ENCODE assay signal across 18 mouse cellular contexts in genomic region chr9:45471691-45472090, GRCm38 (mm10). TPM values are rescaled to one million over a fixed set of nuclear protein-coding genes. Genes with fewer than 3 reads are reported as not detected.
A peak's percentile ranks its signal among the peaks of the same experiment; 100 is the strongest.
DNase-seq lines count a peak whose midpoint lies in the region; ATAC-seq lines count a peak whose summit lies in the region.
"Had no signal": no experiment of that assay in that cellular context is flagged by ENCODE, and none has a peak within 500 bp of the region (broad histone marks: within the 10 kb centered on the region; RNA-seq: fewer than 3 reads in every experiment).

No protein-coding gene starts in this region.

- H3K36me3 ChIP-seq in hindbrain, embryonic 11.5 days (ENCODE audit: control insufficient read depth, insufficient read depth, low read length), result no peaks in the 10 kb centered on the region
- H3K36me3 ChIP-seq in hindbrain, embryonic 14.5 days (replicated peaks; ENCODE audit: control insufficient read depth, insufficient read depth), result no peaks in the 10 kb centered on the region
- H3K36me3 ChIP-seq in forebrain, embryonic 13.5 days (ENCODE audit: poor library complexity, severe bottlenecking), result no peaks in the 10 kb centered on the region
- no peaks in the 10 kb centered on the region for H3K36me3 ChIP-seq in midbrain, embryonic 15.5 days (replicated peaks)
- H3K36me3 ChIP-seq: heart, embryonic 13.5 days; limb, embryonic 10.5 days; liver, embryonic 13.5 days had no signal

- H3K4me2 ChIP-seq in hindbrain, embryonic 11.5 days (replicated peaks; ENCODE audit: low read depth, low read length), result no peak overlapping the region
- H3K4me2 ChIP-seq in hindbrain, embryonic 14.5 days (replicated peaks), result no peak overlapping the region
- H3K4me2 ChIP-seq in forebrain, embryonic 13.5 days, result no peak overlapping the region; the same call in 1 of the 2 replicates
- no peak overlapping the region for H3K4me2 ChIP-seq in midbrain, embryonic 15.5 days
- H3K4me2 ChIP-seq: heart, embryonic 13.5 days; liver, embryonic 13.5 days had no signal

- no peak overlapping the region for H3K4me3 ChIP-seq in hindbrain, embryonic 11.5 days (ENCODE audit: low read depth, low read length)
- H3K4me3 ChIP-seq in hindbrain, embryonic 14.5 days (replicated peaks; ENCODE audit: low read length), result no peak overlapping the region
- H3K4me3 ChIP-seq in forebrain, embryonic 13.5 days, result no peak overlapping the region
- no peak overlapping the region for H3K4me3 ChIP-seq in midbrain, embryonic 15.5 days
- H3K4me3 ChIP-seq: heart, embryonic 13.5 days; limb, embryonic 10.5 days; liver, embryonic 13.5 days had no signal

- no peaks in the 10 kb centered on the region for H3K4me1 ChIP-seq in hindbrain, embryonic 11.5 days (replicated peaks; ENCODE audit: control insufficient read depth, insufficient read depth, low read length)
- H3K4me1 ChIP-seq in hindbrain, embryonic 14.5 days (replicated peaks; ENCODE audit: control insufficient read depth, insufficient read depth, low read length), result peaks cover 21% of the 10 kb centered on the region
- H3K4me1 ChIP-seq in forebrain, embryonic 13.5 days, result peaks cover 47% of the 10 kb centered on the region
- peaks cover 31% of the 10 kb centered on the region for H3K4me1 ChIP-seq in midbrain, embryonic 15.5 days
- H3K4me1 ChIP-seq: heart, embryonic 13.5 days; liver, embryonic 13.5 days had no signal

- H3K9ac ChIP-seq in hindbrain, embryonic 11.5 days (ENCODE audit: low read depth, low read length), result no peak overlapping the region
- H3K9ac ChIP-seq in hindbrain, embryonic 14.5 days, result no peak overlapping the region
- no peak overlapping the region for H3K9ac ChIP-seq in forebrain, embryonic 13.5 days
- H3K9ac ChIP-seq in midbrain, embryonic 15.5 days, result no peak overlapping the region
- H3K9ac ChIP-seq: heart, embryonic 13.5 days; liver, embryonic 13.5 days had no signal

- peak; percentile 9 for DNase-seq in hindbrain, embryonic 11.5 days (ENCODE audit: low spot score)
- no peak for DNase-seq in hindbrain, embryonic 14.5 days (ENCODE audit: low spot score)
- peak; percentile 21 for DNase-seq in ES-CJ7 (ENCODE audit: low read depth, low spot score)
- DNase-seq in adrenal gland, adult 8-10 months, result no peak
- DNase-seq: adrenal gland, adult 2 months; cerebellum, adult 8-10 months; heart, postnatal 4 days; liver, embryonic 13.5 days; retina, postnatal 1 day; thymus, postnatal 36 days had no signal

- WGBS in hindbrain, embryonic 11.5 days, result 37% methylated on average over 9 of the region's 9 CpGs
- 11% methylated on average over 9 of the region's 9 CpGs for WGBS in hindbrain, embryonic 14.5 days
- WGBS in forebrain, embryonic 13.5 days, result 11% methylated on average over 9 of the region's 9 CpGs
- 11% methylated on average over 9 of the region's 9 CpGs for WGBS in midbrain, embryonic 15.5 days

- H3K27me3 ChIP-seq in hindbrain, embryonic 11.5 days (ENCODE audit: control insufficient read depth, insufficient read depth, low read length), result no peaks in the 10 kb centered on the region
- H3K27me3 ChIP-seq in hindbrain, embryonic 14.5 days (ENCODE audit: control insufficient read depth, insufficient read depth, low read length), result no peaks in the 10 kb centered on the region
- H3K27me3 ChIP-seq in forebrain, embryonic 13.5 days, result no peaks in the 10 kb centered on the region
- no peaks in the 10 kb centered on the region for H3K27me3 ChIP-seq in midbrain, embryonic 15.5 days (replicated peaks)
- H3K27me3 ChIP-seq: liver, embryonic 13.5 days had no signal

- ATAC-seq in hindbrain, embryonic 11.5 days (ENCODE audit: low FRiP score), result no peak
- ATAC-seq in hindbrain, embryonic 14.5 days (ENCODE audit: low FRiP score), result no peak
- ATAC-seq in forebrain, embryonic 13.5 days, result peak; percentile 54
- ATAC-seq in midbrain, embryonic 15.5 days (replicated peaks), result peak; percentile 40; the same call in 1 of the 2 replicates
- ATAC-seq in monocyte, adult 5-6 weeks (replicated peaks; ENCODE audit: insufficient number of reproducible peaks, low FRiP score, low TSS enrichment, poor library complexity, severe bottlenecking), result no peak
- ATAC-seq: lung, postnatal 0 days had no signal

- no peak overlapping the region for H3K27ac ChIP-seq in hindbrain, embryonic 11.5 days (ENCODE audit: low read depth, low read length)
- H3K27ac ChIP-seq in hindbrain, embryonic 14.5 days, result no peak overlapping the region
- H3K27ac ChIP-seq in forebrain, embryonic 13.5 days, result peak overlapping the region; percentile 91
- peak overlapping the region; percentile 77 for H3K27ac ChIP-seq in midbrain, embryonic 15.5 days
- H3K27ac ChIP-seq: heart, embryonic 13.5 days; limb, embryonic 10.5 days; liver, embryonic 13.5 days; stomach, postnatal 0 days had no signal

- no peaks in the 10 kb centered on the region for H3K9me3 ChIP-seq in hindbrain, embryonic 11.5 days (ENCODE audit: control insufficient read depth, low read length)
- H3K9me3 ChIP-seq in hindbrain, embryonic 14.5 days (ENCODE audit: control insufficient read depth, low read length), result no peaks in the 10 kb centered on the region
- no peaks in the 10 kb centered on the region for H3K9me3 ChIP-seq in forebrain, embryonic 13.5 days (replicated peaks)
- no peaks in the 10 kb centered on the region for H3K9me3 ChIP-seq in midbrain, embryonic 15.5 days
- H3K9me3 ChIP-seq: heart, embryonic 13.5 days; limb, embryonic 10.5 days; liver, embryonic 13.5 days had no signal

RNA-seq across cellular contexts. Expression of gene Dscaml1, which starts 45.3 kb away (rescaled TPM):
- polyA plus RNA-seq in hindbrain, embryonic 11.5 days (2014; fragmentation: Nextera tagmentation; extraction: Ambion mirVana), result 0.52 and 0.80 TPM in 2 replicates
- 13.2 and 15.1 TPM in 2 replicates for polyA plus RNA-seq in hindbrain, embryonic 14.5 days (2014; fragmentation: Nextera tagmentation; extraction: Ambion mirVana)
- 9.6 and 13.6 TPM in 2 replicates for polyA plus RNA-seq in forebrain, embryonic 13.5 days (2015; fragmentation: Nextera tagmentation; extraction: Ambion mirVana)
- polyA plus RNA-seq in midbrain, embryonic 15.5 days (2015; fragmentation: Nextera tagmentation; extraction: Ambion mirVana), result 18.4 and 19.6 TPM in 2 replicates
- total RNA-seq in monocyte, adult 5-6 weeks (2017), result not detected in 3 replicates
- 1 to 10 TPM; 1.7 to 3.7 (median 2.6) TPM for total RNA-seq in adrenal gland, adult 8-10 months (2022)
- total RNA-seq: heart, postnatal 4 days; megakaryocyte-erythroid progenitor cell, adult 5-6 weeks had no signal
- polyA plus RNA-seq: liver, embryonic 13.5 days had no signal

Comparison
In these comparisons a context has a peak if more than half of its experiments do, and no peak if none do; other contexts are left out.
1. DNase-seq: peak in hindbrain, embryonic 11.5 days (single experiment) and ES-CJ7 (single experiment); none in hindbrain, embryonic 14.5 days (single experiment) and adrenal gland, adult 8-10 months (single experiment).
2. ATAC-seq: peak in forebrain, embryonic 13.5 days (single experiment) and midbrain, embryonic 15.5 days (single experiment); none in hindbrain, embryonic 11.5 days (single experiment), hindbrain, embryonic 14.5 days (single experiment) and monocyte, adult 5-6 weeks (single experiment).
3. H3K27ac ChIP-seq: peak in forebrain, embryonic 13.5 days (single experiment) and midbrain, embryonic 15.5 days (single experiment); none in hindbrain, embryonic 11.5 days (single experiment) and hindbrain, embryonic 14.5 days (single experiment).